Mouse (Mus musculus) midbrain, embryonic 10.5 days (tissue): Measurements from ENCODE around the gene 1700012A03Rik. TPM values are rescaled to one million over a fixed set of nuclear protein-coding genes. Genes with fewer than 3 reads are reported as not detected.

Experiments
- DNase-seq: peaks from one replicate; pipeline ENCODE4 v3.0.0-alpha.2; 2017; ENCODE audit warnings: low spot score
- H3K27ac ChIP-seq: fragments of 300-500 bp; sonication (generic); replicated peaks from 2 replicates; pipeline ENCODE4 v1.5.1; 2016; ENCODE audit warnings: mild to moderate bottlenecking
- H3K27me3 ChIP-seq: fragments of 300-500 bp; sonication (generic); 2 replicates; pipeline ENCODE4 v1.6.1; 2016; ENCODE audit warnings: low read depth, mild to moderate bottlenecking; ENCODE audit not compliant: poor library complexity, severe bottlenecking
- H3K36me3 ChIP-seq: fragments of 300-500 bp; sonication (generic); 2 replicates; pipeline ENCODE4 v1.6.1; 2016; ENCODE audit warnings: mild to moderate bottlenecking, moderate library complexity
- H3K4me1 ChIP-seq: fragments of 300-500 bp; sonication (generic); 2 replicates; pipeline ENCODE4 v1.6.1; 2016
- H3K4me3 ChIP-seq: fragments of 300-500 bp; sonication (generic); 2 replicates; pipeline ENCODE4 v1.5.1; 2016; ENCODE audit warnings: mild to moderate bottlenecking, moderate library complexity
- H3K9me3 ChIP-seq: fragments of 300-500 bp; sonication (generic); replicated peaks from 2 replicates; pipeline ENCODE4 v1.6.1; 2016; ENCODE audit warnings: mild to moderate bottlenecking
- WGBS: fragments of 180-500 bp; shearing (Covaris S2); methylation state at CpG from one replicate; pipeline ENCODE4 v1.1.7; 2016; 5-methylcytosine and 5-hydroxymethylcytosine counted together
- polyA plus RNA-seq: library from polyadenylated mRNA; unstranded; fragments of >200 nt; fragmentation: Nextera tagmentation; extraction: Ambion mirVana; gene quantifications from 2 replicates; pipeline ENCODE4 v1.2.1, GENCODE M21; 2016

The 1700012A03Rik gene
- polyA plus RNA-seq, 1 experiment from 2014 or later, result not detected

- 74% methylated on average over 4 of the region's 4 CpGs for WGBS
- no peaks in the 10 kb centered on the region for H3K9me3 ChIP-seq
- no peak overlapping the region for H3K4me3 ChIP-seq
- no peak for DNase-seq
- H3K4me1 ChIP-seq, result no peaks in the 10 kb centered on the region
- H3K36me3 ChIP-seq, result no peaks in the 10 kb centered on the region
- no peak overlapping the region for H3K27ac ChIP-seq
- no peaks in the 10 kb centered on the region for H3K27me3 ChIP-seq
These were observed 643 bp upstream of the 1700012A03Rik start for GRCm38 (mm10) chr6:32049256-32049950.

GRCm38 (mm10) chr6:32052135-32052915 is 2.3 kb downstream of the 1700012A03Rik start:
- 89% methylated on average over 6 of the region's 6 CpGs for WGBS
- Histone ChIP-seq H3K4me1 (no peaks in the 10 kb centered on the region), H3K9me3 (no peaks in the 10 kb centered on the region), H3K36me3 (no peaks in the 10 kb centered on the region), H3K27me3 (no peaks in the 10 kb centered on the region), H3K4me3 (no peak overlapping the region), H3K27ac (no peak overlapping the region)
- no peak for DNase-seq

- no peak for DNase-seq
- Histone ChIP-seq H3K27ac (no peak overlapping the region), H3K4me1 (no peaks in the 10 kb centered on the region), H3K9me3 (no peaks in the 10 kb centered on the region), H3K36me3 (no peaks in the 10 kb centered on the region), H3K27me3 (no peaks in the 10 kb centered on the region), H3K4me3 (no peak overlapping the region)
- 35% methylated on average over 2 of the region's 2 CpGs for WGBS
These were observed 6.5 kb downstream of the 1700012A03Rik start for GRCm38 (mm10) chr6:32056525-32056924.

DNA sequence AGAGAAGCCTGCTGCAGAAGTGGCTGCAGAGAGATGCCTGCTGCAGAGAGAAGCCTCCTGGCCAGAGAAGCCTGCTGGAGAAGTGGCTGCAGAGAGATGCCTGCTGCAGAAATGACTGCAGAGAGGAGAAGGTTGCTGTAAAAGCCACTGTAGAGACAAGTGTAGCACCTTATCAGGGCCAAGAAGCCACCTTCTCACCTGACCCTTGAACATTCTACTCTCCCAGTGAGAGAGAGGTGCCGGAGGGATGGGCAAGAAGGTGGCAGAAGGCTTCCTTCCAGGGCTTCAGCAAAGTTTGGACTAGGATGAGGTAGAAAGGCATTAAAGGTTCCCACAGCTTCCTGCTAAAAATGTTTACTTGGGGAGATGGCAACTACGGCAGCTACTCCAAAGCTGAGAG is 8.5 kb downstream of the 1700012A03Rik start:
- no peaks in the 10 kb centered on the region for H3K27me3 ChIP-seq
- no peak for DNase-seq
- no peaks in the 10 kb centered on the region for H3K9me3 ChIP-seq
- H3K36me3 ChIP-seq, result no peaks in the 10 kb centered on the region
- 86% methylated on average over 2 of the region's 2 CpGs for WGBS
- no peak overlapping the region for H3K4me3 ChIP-seq
- no peaks in the 10 kb centered on the region for H3K4me1 ChIP-seq
- H3K27ac ChIP-seq, result no peak overlapping the region

DNA sequence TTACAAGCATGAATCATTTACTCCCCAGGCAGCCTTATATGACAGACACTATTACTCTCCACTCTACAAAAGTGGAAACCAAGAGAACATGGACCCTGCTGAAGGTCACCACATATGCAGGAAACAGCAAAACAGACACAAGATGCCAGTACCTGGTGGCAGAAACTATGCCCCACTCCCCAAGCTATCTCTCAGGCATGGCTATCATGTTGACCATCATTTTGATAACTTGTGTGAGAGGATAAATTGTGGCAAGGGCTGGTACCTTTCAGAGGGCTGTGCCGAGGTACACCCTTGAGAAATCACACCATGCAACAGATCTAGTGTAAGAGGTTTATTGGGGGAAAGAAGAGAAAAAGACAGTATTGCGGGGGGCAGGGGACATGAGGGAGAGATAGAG is 10.6 kb downstream of the 1700012A03Rik start:
- H3K9me3 ChIP-seq, result no peaks in the 10 kb centered on the region
- 87% methylated on average over 2 of the region's 2 CpGs for WGBS
- no peaks in the 10 kb centered on the region for H3K36me3 ChIP-seq
- no peak for DNase-seq
- H3K27ac ChIP-seq, result no peak overlapping the region
- H3K4me1 ChIP-seq, result no peaks in the 10 kb centered on the region
- no peak overlapping the region for H3K4me3 ChIP-seq
- no peaks in the 10 kb centered on the region for H3K27me3 ChIP-seq

GRCm38 (mm10) chr6:32061266-32061665 is 11.2 kb downstream of the 1700012A03Rik start:
- Histone ChIP-seq H3K27me3 (no peaks in the 10 kb centered on the region), H3K9me3 (no peaks in the 10 kb centered on the region), H3K4me1 (no peaks in the 10 kb centered on the region), H3K36me3 (no peaks in the 10 kb centered on the region), H3K27ac (no peak overlapping the region), H3K4me3 (no peak overlapping the region)
- no peak for DNase-seq
- 89% methylated on average over 9 of the region's 9 CpGs for WGBS

DNA sequence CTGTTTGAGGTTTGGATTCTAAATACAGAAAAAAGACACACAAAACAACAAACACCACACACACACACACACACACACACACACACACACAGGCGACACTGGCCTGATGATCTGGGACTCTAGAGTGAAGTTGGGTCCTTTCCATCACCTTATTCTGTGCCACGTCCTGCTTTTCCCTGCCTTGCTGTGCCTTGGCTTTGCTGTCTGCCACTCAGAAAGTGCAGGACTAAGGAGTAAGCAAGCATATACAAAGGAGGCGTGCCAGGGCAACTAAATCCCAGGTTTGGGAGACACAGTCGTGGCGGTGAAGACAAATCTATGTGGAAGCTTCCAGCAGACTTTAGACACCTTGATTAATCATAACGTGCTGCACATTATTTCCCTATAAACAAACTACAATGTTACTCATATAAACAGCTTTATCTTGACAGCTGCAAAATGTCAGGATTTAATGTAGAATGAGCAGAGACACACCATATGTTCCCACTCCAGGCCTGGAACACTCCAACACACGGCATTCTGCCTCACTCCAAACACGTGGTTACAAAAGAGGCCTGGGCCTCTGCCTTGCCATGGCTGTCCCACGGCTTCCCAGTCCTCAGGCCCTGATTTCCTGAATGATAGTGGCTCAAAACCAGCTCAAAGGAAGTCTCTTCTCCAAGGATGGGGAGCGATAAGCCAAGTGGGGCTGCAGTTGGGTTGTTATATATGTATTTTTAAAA is 15.9 kb downstream of the 1700012A03Rik start:
- Histone ChIP-seq H3K36me3 (no peaks in the 10 kb centered on the region), H3K9me3 (no peaks in the 10 kb centered on the region), H3K4me1 (no peaks in the 10 kb centered on the region), H3K27ac (no peak overlapping the region), H3K4me3 (no peak overlapping the region), H3K27me3 (no peaks in the 10 kb centered on the region)
- WGBS, result 90% methylated on average over 10 of the region's 10 CpGs
- DNase-seq, result no peak

DNA sequence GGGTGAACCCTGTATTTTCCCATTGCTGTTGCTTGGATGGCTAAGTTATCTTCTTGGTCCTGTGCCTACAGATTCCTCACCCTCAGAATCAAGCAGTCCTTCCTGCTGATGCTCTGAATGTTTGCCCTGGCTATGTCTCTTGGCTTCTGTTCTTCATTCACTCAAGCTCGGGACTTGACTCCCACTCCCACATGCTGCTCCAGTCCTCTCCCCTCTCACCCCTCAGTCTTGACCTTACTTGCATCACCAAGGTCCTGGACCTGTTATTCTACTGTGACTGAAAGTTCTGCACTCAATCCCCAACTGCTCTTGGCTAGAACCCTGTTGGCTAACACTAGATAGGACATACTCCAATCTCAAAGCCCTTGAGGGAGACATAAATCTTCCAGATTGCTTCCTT is 22.1 kb downstream of the 1700012A03Rik start:
- 87% methylated on average over 1 of the region's 1 CpGs for WGBS
- Histone ChIP-seq H3K4me1 (no peaks in the 10 kb centered on the region), H3K9me3 (no peaks in the 10 kb centered on the region), H3K27me3 (no peaks in the 10 kb centered on the region), H3K4me3 (no peak overlapping the region), H3K27ac (no peak overlapping the region), H3K36me3 (no peaks in the 10 kb centered on the region)
- peak; percentile 1 for DNase-seq

DNA sequence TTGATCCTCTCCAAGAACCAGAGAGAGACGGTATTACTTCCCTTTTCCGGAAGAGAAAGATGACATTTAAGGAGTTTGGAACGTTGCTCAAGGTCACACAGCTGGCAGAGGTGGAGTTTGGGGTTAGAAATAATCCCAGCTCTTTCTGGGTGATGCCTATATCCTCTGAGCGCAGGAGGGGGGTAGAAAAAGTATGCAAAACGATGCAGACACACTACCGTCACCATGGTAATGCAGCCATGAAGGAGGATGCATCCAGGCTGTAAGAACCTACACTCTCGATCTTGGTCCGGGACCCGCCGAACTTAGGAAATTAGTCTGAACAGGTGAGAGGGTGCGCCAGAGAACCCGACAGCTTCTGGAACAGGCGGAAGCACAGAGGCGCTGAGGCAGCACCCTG is 43.3 kb downstream of the 1700012A03Rik start:
- Histone ChIP-seq H3K27ac (no peak overlapping the region), H3K4me3 (no peak overlapping the region), H3K4me1 (no peaks in the 10 kb centered on the region), H3K9me3 (no peaks in the 10 kb centered on the region), H3K27me3 (no peaks in the 10 kb centered on the region), H3K36me3 (no peaks in the 10 kb centered on the region)
- WGBS, result 90% methylated on average over 12 of the region's 14 CpGs
- no peak for DNase-seq

- Histone ChIP-seq H3K36me3 (no peaks in the 10 kb centered on the region), H3K4me1 (peaks cover 3% of the 10 kb centered on the region; the same call in 1 of the 2 replicates), H3K27ac (no peak overlapping the region), H3K27me3 (no peaks in the 10 kb centered on the region), H3K9me3 (no peaks in the 10 kb centered on the region), H3K4me3 (no peak overlapping the region)
- DNase-seq, result no peak
- WGBS, result 64% methylated on average over 9 of the region's 9 CpGs
These were observed 55.7 kb downstream of the 1700012A03Rik start for GRCm38 (mm10) chr6:32105547-32106275.
